Mouse (Mus musculus) G1E (cell line): ENCODE data around the gene Unc5c.

Experiments
- CTCF ChIP-seq: IDR thresholded peaks from 2 replicates; pipeline ENCODE4 v1.5.1; 2012; ENCODE audit warnings: low read depth, low read length, inconsistent platforms, mixed read lengths
- GATA2 ChIP-seq: IDR thresholded peaks from 2 replicates; pipeline ENCODE4 v1.6.1; 2012; ENCODE audit warnings: low read depth, low read length, inconsistent platforms, borderline replicate concordance
- POLR2AphosphoS5 ChIP-seq: IDR thresholded peaks from 2 replicates; pipeline ENCODE4 v1.6.1; 2012; ENCODE audit warnings: low read depth, low read length, inconsistent platforms; ENCODE audit not compliant: insufficient replicate concordance

DNA sequence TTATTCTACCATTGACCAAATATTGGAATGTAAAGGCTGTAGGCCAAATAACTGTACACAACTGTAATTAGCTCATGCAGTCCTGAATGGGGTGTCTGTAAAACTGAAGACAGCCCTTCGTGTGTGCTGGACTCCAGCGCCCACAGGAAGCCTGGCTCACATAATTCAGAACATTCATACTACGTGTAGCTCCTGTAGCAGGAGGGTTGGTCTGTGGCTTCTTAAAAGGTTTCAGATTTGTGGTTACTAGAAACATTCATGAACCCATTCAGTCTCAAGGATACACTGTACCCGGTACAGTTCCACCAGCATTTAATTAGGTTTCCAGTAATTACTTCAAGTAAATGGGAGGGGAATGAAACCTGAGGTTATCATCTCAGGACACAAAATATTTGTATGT is 246.6 kb downstream of the Unc5c start:
- TF ChIP-seq GATA2 (no peak), CTCF (no peak), POLR2AphosphoS5 (no peak)
